Mouse (Mus musculus) ES-Bruce4 (cell line): ENCODE measurements around the gene Fkbp11.

Experiments used
- CTCF ChIP-seq: IDR thresholded peaks from one replicate; pipeline ENCODE4 v1.8.1; 2011; ENCODE audit warnings: low read depth, low read length
- EP300 ChIP-seq: IDR thresholded peaks from 2 replicates; pipeline ENCODE4 v1.6.1; 2011; ENCODE audit warnings: low read depth, low read length; ENCODE audit not compliant: insufficient read depth

- TF ChIP-seq CTCF (no peak), EP300 (no peak)
These were observed 10.7 kb downstream of the Fkbp11 start for GRCm38 (mm10) chr15:98717301-98717700.
